Mouse (Mus musculus) gastrocnemius, postnatal 4 days (tissue): ENCODE data around the gene H6pd. TPM values are rescaled to one million over a fixed set of nuclear protein-coding genes. Genes with fewer than 3 reads are reported as not detected.

Experiments used
- DNase-seq, 2 experiments: peaks; one replicate each; pipeline ENCODE4 v3.0.0; 2021 to 2022; ENCODE audit warnings: low spot score in 2 of 2, mixed read lengths in 2 of 2
- total RNA-seq, 2 experiments: library from RNA; stranded (reverse); gene quantifications; 2 replicates each; pipeline ENCODE4 v1.2.3; 2021

H6pd gene
- total RNA-seq, 2 experiments from 2014 or later: 66.0 to 71.0 TPM

DNA sequence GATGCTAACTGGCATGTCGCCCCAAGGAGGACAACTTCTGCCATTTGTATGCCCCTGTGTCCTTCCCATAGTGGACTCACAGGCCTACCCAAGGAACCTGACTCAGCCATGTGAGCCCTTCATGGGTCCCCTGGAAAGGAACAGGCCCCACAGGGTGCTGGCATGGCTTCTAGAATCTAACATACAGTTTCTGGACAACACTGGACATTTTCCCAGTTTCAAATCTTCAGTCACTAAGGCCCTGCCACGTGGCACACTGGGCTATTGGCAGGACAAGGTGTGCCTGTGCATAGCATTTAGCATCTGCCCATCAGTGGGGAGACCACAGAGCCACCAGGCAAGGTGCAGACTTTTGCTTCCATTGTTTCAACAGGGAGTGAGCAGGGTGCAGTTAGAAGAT lies 30.0 kb downstream of the H6pd start:
- DNase-seq: no peak

DNA sequence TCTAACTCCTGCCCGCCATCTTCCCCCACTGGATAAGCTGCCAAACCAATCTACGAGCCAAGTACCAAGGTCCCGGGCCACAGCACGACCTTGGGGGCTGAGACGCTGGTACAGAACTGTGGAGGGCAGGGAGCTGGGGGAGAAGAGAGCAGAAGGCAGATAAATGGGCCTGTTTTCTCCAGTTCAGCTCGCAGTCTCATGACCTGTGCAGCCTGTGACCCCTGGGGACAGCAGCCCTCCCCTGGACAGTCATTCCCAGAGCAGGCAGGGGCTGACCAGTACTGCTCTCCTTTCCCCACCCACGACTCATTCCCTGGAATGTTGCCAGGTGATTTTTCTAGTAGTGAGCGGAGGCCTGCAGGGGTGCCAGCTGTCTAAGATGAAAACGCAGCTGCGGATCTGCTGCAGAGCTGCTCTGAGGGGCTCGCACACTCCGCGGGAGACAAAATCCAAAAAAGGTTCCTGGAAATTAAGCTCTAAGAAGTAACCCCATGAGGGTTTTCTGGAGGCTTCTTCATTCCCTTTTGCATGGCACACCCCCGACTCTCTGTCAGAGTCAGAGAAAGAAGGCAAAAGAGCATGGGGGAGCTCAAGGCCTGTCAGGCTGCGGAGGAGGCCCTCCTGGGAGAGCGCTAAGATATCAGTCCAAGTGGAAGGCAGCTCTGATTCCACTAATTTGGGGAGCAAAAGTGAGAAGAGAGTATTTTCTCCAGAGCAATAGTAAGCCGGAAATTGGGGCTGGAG lies 30.9 kb downstream of the H6pd start:
- peak in 1 of 2 experiments; percentile 61 for DNase-seq

DNA sequence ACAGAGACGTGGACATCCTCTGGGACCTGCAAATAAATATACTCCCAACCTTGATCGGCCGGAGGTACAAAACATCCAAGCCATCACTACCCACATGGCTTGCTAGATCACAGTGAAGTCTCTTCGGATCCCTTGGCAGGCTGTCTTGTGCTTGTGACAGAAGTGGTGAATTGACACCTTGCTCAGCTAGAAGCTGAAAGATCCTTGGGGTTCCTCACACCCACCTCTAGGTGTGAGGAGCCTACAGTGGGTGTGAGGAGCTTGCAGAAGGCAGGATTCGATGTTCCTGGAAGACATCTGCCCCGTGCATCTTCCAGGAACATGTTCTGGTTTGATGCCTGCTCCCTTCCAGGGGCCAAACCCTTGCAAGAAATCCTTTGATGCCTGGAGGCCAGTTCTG lies 31.6 kb downstream of the H6pd start:
- no peak for DNase-seq

DNA sequence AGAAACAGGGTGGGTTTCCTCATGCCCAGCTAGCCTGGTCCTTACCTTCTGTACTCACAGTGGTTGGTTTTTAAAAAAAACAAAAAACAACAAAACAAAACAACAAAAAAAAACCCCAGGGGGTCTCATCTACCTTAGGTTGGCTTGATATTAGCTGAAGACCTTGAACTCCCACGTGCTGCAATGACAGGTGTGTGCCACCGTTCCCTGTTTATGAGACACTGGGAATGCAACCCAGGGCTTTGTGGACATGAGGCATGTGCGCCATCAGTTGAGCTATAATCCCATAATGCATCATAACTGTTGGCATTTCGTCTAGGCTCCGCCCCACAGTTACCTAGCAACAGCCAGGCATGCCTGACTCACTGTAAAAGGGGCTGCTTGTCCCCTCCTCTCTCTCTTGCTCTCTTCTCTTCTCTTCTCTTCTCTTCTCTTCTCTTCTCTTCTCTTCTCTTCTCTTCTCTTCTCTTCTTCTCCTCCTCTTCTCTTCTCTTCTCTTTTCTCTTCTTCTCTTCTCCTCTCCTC lies 33.0 kb downstream of the H6pd start:
- DNase-seq: no peak

DNA sequence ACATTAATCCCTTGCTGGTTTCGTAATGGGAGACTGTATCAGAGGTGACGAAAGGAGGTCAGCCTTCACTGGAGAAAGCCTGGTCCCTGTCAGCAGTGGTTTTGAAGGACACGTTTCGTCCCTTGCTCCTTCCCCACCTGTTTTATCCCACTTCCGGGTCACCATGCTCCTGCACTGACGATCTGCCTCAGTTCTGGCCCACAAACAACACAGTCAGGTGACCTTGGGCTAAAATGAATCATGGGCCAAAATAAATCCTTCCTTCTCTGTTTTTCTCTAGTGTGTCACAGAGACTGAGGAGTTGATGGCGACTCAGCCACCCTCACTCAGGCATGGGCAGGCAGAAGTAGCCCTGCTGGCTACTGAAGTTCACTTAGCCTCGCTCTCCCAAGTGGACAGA lies 33.5 kb downstream of the H6pd start:
- no peak for DNase-seq

DNA sequence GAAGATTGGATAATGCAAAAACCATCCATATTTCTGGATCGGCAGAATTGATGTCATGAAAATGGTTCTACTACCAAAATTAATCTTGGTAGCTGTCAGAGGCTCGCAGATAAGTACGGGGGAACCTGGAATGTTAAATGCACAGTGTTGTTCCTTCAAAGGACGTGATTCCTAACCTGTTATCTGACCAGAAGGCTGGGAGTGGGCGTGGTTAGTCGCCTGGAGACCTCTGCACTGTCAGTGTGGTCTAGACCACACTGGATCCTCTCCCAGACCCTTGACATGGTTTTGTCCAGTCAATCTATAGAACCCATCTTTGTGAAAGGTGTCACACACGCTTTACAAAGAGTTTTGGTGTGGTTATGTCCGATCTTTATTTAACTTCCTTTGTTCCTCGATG lies 37.4 kb downstream of the H6pd start:
- DNase-seq: no peak

DNA sequence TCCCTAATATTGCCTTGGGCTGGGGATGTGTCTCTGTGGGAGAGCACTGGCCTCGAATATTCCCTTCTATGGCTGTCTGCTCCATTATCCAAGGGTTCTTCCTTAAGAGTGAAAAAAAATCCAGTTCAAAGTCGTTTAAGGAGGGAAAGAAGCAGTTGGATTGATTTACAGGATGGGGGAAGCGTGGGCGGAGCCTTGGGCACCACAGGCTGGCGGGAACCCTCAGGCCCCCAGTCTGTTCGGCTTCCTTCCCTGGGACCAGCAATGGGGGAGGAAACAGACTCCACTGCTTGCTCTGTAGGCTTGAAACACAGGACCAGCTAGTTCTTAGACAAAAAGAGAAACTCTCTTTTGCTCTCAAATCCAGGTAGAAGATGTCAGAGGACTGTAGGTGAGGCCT lies 40.3 kb downstream of the H6pd start:
- no peak for DNase-seq

DNA sequence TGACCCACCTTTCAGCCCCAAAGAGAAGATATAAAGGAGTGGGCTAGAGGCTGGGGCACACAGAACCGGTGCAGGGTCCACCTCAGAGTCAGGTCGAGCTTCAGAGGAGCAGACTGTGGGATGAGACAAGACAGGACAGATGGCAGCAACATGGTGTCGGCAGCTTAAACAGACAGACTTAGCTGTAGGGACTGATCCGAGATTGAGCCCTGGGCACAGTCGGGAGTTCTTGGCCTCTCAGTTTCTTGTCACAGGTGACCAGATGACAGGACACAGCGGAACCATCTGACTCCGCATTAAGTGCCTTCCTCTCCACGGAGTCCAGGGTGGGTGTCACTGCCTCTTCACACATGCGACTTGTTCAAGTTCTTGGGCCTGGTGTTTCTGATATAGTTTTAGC lies 41.9 kb downstream of the H6pd start:
- no peak for DNase-seq

DNA sequence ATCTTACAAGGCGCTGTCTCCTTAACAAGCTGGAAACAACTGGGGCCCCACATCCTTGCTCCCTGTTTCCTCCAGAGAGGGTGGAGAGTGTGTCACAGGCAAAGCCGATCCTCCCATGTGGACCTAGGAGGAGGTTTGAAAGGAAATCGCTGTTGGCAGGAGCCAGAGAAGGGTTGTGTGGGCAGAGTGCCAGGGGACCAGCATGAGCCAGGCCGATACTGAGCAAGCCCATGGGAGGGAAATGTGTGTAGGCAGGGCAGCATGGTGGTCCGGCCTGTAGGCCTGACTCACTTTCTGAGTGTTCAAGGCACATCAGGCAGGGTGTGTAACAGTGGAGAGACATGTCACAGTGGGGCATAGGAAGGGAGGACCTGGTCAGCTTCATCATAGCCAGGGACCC lies 42.6 kb downstream of the H6pd start:
- peak in 1 of 2 experiments; percentile 72 for DNase-seq

DNA sequence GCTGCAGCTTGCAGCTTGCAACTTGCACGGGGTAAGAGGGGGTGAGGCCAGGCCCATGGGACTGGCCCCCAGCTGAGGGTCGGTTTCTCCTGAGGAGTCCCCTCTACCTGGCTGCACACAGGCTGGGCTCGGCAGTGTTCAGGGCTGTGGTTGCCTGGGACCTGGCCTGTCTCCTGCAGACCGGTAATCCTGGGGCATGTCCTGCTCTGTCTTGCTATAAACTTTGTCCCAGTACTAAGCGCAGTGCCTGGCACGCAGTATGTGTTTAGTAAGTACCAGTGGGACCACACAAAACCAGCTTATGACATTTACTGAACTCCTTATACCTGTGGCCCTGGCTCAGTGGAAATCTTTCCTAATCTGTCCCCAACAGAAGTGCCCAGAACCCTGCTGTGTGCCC lies 43.2 kb downstream of the H6pd start:
- DNase-seq: no peak

DNA sequence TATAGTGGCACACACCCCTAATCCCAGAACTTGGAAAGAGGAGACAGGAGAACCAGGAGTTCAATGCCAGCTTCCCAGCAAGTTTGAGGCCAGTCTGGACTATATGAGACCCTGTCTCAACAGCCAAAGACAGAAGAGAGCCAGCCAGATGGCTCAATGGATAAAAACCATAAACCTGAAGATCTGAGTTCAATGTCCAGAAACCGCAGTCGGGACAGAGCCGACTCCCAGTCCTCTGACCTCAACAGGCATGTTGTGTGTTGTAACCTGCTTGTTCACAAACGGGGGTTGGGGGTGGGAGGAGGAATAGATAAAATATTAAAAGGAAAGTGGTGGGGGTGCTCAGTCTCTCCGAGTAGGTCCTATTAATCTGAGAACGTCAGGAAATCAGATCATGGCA lies 43.6 kb downstream of the H6pd start:
- DNase-seq: no peak

DNA sequence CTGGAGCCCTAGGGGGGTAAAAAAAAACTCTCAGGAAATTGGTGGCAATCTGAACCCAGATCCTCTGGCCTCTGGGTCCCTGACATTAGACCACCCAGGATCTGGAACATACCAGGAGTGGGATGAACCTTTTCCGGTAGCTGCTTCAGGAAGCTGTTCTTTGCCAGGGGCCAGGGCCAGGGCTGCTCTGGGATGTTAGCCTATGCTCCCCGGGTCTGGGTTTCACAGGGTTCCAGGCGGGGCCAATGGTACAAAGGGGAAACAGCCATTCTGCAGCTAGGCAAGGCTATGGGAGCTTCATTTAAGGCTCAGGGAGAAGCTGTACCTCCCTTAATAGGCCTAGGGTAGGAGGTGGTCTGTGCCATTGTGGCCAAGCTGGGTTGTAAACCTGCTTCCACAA lies 44.1 kb downstream of the H6pd start:
- DNase-seq: no peak

DNA sequence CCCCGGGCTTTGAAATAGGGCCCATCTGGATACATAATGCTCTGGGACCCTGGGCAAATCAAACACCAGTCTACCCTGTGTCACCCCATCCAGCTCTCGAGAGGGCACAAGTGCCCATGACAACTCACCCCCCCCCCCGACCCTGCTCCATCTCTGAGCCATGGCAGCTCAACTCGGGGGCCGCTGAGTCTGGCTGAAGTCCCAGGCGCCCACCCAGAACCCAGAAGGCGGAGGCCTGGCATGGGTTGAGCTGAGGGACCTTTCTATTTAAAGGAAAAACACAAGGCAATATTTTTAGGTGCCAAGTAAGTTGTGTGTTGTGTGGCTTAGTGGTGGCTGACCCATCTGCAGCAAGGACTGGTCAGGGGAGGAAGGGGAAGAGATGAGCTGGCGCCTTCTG lies 44.5 kb downstream of the H6pd start:
- DNase-seq: no peak

DNA sequence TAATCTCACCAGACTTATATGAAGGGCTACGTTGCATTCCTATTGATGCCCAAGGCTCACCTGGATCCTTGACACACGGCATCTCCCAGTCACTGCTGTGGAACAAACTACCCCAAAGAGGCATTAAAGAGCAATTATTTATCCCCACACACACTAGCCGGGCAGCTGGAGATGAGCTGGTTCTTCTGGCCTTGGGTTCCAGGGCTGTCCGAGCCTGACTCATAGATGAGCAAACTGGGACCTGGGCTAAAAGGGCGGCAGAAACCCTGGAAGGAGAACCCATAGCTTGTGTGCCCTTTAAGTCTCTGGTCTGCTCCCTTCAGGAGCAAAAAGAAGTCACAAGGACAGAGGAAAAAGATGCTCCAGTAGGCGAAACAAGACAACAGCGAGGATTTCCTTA lies 48.4 kb downstream of the H6pd start:
- DNase-seq: no peak

DNA sequence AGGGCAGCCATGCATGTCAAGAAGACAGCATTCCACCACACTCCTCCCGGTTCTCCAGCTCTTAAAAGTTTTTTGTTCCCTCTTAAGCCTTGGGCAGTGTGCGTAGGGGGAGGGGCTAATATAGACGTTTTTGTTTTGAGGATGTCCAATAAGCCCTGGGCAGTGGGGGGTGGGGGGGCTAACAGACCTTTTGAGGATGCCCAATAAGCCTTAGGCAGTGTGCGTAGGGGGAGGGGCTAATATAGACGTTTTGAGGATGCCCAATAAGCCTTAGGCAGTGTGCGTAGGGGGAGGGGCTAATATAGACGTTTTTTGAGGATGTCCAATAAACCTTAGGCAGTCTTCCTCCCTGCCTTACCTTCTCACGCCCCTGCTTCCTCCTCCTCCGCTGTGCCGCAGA lies 49.0 kb downstream of the H6pd start:
- DNase-seq: no peak

DNA sequence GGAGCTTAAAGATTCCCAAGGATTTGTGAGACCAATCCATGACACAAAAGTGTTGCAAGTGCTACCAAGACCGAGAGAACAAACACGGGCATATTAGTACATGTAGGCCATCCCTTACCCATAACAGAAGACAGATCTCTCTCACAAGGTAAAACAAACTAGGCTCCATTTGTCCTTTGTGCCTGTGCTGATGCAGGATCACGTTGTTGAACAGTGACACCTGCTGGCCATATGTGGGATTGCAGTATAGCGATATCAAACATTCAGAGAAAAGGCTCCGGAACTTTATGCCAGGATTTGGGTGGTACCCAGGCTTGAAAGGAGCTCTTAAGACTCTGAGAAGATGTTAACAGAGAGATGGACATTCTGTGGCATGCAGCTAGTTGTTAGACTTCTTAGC lies 50.3 kb downstream of the H6pd start:
- peak in 1 of 2 experiments; percentile 76 for DNase-seq

DNA sequence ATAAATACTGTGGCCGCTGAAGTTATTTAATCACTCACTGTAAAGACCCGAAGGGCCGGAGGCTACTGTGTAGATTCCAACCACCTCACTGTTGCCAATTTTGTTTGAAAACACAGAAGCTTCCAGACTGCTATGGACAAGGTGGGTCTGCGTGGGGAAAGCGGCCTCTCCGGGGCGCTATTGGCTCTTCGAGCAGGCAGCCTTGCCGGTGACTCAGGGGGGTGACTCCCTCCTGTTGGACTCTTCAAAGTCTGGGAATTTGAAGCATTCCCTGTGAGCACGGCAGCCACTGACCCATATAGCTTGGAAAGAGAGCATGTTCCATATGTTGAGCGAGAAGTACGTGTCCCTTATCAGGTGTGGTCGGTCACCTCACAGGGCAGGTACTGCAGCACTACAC lies 52.8 kb downstream of the H6pd start:
- no peak for DNase-seq

DNA sequence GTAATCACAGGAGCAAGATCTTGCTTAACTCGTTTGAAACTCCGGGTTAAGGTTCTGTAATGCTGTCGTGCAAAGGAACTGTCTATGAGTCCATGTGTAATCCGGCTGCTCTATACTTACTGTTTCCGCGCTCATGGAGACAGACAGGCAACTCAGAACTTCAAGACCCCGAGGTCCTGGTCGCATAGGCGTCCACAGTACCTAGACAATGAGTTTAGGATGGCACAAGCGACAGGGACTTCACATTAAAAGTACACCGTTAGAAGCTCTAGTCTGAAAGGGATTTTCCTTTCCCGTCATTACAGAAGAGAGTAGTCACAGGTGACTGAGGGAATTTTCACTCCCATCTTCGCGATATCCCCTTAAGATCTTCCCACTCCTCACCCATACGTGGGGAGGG lies 53.2 kb downstream of the H6pd start:
- no peak for DNase-seq

DNA sequence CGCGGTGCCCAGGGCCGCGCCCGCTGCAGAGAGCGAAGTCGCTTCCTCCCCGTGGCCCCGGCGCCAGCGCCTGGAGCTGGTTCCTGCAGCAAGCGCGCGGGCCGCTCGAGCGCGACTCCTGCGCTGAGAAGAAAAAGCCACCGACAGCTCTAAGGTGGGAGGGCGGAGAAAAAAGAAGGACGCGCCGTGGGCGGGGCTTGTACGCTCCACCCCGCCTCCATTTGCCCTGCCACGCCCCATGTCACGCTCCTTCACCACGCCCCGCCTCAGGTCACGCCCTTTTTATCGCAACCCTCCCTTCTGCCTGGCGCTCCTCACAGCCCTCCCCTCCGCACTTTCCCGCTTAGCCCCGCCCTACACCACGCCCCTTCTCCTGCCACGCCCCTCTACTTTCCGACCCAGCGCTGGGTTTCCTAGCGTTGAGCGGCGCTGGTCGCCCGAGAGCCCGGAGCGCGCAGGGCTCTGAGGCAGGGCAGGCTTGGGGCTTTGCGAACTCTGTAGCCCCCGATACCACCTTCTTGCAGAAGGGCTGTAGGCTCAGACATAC lies 53.9 kb downstream of the H6pd start, which contains the start of gene Spsb1:
Gene Spsb1 (minus strand): TSS at position 151 of the 547 bp plus-strand sequence.
- peak; percentile 96 to 98 for DNase-seq

DNA sequence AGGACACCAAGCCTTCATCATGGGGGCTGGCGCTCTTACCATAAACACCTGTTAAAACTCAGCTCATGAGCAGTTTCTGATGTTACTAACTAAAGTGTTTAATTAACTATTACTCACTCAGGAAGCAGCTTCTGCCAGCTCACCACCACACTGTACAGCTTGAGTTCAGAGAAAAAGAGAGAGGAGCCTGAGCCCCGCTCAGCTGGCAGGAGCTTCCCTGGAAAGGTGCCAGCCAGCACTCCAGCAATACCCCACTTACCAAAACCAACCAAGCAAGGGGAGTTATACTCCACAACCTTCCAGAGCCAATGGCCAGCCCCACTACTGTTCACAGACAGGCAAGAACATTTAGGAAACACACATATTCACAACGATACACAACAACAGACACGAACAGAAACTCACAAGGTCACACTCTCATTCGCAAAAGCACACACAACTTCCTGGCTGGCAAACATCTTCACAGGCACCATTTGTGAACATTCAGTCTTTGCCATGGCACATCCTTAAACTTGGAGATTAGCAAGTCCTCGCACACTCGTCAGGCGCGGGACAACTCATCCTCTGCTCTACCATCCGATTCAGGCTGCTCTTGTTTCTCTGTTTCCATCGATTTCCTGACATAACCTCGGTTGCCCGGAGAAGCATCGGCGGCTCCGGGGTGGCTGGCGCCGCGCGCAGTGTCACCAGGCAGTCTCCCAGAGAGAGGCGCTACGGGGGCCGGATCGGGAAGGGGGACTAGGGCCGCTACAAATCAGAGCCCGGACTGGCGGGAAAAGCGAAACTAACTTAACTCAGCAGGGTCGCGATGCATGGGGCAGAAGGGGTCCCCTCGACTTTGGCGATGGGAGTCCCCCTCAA lies 55.0 kb downstream of the H6pd start:
- DNase-seq: peak; percentile 48 to 65

DNA sequence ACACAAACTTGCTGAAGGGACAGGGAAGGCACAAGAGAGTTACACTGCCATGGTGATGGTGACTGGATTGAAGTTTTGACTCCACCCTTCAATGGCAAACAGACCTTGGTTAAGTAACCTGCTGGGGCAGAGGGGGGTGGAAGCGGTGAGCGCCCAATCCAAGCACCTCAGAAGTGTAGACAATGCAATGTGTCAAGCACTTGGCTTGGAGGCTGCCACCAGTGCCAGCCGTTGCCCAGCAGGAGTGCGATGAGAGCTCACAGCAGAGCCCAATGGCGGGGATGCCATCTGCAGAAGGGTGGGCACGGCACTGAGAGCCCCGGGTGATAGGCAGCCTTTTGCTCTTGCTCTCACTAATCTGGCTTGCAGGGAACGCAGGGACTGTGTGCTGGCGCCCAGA lies 56.6 kb downstream of the H6pd start:
- DNase-seq: no peak

DNA sequence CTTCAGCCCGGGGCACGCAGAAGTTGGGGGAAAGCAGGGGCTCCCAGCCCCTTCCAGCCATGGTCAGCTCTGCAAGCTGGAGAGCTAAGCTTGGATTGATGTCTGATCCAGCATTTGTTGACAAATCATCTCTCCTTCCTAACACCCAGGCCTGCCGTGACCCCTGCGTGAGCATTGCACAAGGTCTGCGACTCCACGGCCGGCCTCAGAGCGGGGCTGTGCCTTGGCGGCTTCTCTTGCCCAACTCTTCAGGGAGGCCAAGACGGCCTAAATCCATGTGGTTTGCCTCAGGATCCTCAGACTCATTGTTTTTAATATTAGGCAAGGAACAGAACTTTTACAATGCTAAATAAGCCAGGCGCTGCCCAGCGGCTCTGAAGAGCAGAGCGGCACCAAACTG lies 57.6 kb downstream of the H6pd start:
- no peak for DNase-seq
